Mouse (Mus musculus) right cerebral cortex, adult 2 months (tissue): ENCODE results near the gene Pcsk4.
A peak's percentile ranks its signal among the peaks of the same experiment; 100 is the strongest.
"Not testable (repeated sequence)": the region's sequence is repeated elsewhere in the genome, so short reads cannot be mapped to it uniquely, and the experiment has no call there.

Experiments used
- DNase-seq, 2 experiments: peaks; one replicate each; pipeline ENCODE4 v3.0.0; 2021 to 2022; ENCODE audit warnings: low spot score in 2 of 2

Pcsk4 gene

DNA sequence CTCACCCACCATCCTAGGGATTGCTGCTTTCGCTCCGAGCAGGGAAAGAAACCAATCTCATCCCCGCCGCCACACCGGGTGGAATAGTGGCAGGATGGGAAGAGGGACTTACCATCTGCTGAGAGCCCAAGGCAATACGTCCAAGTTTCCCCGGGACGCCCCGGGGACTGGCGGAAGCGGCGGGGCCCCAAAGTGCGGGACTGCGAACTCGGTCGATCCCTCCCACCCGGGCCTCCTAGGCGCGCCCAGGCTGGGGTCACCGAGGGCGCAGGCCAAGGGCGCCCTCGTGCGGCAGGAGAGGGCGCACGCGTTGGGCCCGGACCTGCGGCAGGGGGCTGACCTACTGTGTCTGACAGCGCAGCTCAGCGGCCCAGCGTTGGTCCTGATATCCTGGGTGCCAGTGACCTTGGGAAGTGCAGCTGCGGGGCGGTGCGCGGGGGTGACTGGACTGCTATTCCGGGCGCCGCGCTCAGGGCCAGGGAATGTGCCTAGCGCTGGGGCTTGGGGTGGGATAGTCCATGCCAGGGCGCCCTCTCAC lies 19.0 kb upstream of the Pcsk4 start, which contains the start of gene Adamtsl5:
Gene Adamtsl5 (minus strand): TSS at position 169 of the 538 bp plus-strand sequence.
- no peak for DNase-seq

DNA sequence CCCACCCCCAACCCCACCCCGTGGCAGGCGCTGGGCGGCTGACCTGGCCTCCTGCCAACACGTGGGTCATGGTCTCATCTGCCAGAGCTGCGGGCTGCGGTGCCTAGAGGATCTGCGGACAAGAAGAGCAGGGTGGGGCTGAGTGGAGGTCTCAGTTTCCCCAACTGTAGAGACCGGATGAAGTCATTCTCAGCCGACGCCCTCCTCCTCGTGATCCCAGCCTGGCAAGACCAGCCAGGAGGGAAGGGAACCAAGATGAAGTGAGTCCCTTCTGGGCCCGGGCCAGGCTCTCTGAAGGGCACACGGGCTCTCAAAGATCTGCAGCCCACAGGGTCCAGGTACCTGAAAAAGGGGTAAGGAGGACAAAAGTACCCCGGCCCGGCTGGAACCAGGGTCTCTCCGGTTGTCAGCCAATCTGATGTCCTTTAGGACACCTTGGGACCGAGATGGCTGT lies 18.2 kb upstream of the Pcsk4 start:
- DNase-seq, result no peak

DNA sequence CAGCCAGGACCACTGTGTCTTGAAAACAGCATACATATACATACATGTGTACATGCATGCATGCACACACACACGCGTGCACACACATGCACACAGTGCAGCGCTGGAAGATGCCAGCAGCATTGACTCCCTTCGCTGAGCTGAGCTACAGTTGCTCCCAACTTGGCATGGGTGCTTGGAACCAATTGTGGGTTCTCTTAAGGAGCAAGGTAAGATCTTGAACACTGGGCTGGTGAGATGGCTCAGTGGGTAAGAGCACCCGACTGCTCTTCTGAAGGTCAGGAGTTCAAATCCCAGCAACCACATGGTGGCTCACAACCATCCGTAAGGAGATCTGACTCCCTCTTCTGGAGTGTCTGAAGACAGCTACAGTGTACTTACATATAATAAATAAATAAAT lies 16.6 kb upstream of the Pcsk4 start:
- not testable (repeated sequence) for DNase-seq

DNA sequence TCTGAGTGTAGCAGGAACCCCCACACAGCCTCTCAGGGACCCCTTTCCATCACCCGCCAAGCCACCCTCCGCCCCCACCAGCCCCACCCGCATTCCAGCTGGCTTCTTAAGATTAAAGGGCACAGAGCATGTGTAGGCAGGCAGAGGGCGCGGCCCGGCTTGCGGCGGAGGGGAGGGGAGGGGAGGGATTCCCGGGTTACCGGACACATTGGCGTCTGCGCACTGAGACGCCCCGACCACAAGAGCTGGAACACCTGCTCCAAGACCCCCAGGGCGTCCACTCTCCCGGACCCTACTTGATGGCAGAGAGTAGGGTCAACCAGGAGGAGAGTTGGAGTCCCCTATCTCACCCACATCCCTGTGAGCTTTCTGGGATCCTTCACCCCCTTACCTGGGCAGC lies 15.8 kb upstream of the Pcsk4 start:
- no peak for DNase-seq

DNA sequence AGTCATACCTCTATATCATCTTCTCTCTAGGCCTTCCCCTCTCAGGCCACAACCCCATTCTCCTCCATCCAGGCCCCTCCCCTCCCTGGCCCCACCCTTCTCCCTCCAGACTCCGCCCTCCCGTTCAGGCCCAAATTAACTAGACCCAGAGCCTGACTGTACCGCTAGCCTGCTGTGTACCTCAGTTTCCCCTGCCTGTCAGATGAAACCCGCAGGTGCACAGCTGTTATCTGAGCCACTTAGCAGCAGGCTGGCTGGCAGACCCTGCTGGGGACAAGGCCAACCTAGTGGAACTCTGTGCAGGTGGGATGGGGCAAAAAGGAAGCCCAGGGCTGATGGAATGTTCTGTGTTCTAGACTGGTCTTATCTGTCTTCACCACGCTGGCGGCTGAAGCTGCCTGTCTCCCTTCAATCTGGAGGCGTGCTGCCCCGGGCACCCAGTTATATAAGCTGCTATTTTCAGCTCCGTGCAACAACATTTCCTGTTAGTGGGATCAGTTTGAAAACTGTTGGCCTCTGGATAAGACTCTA lies 14.9 kb upstream of the Pcsk4 start:
- DNase-seq, result peak in 1 of 2 experiments; percentile 55

DNA sequence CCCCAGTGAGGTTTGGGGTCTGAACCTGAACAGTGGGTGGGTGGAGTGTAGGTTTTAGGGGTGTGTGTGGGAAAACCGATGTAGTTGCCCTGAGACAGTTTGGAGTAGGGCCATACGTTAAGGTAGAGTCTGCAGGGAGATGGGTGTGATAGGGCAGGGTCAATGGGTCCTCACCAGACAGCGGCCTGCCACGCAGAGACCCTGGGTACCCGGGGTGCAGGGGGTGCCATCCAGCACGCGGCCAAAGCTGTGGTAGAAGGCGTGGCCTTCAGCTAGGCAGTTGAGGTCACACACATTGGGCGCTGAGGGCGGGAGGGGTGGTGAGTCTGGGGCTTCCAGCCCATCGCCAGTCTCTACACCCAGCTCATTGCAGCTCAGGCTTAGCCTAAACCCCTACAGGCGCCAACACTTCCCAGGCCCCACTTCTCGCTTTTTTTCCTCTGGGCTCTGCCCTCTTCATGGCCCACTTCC lies 14.2 kb upstream of the Pcsk4 start:
- no peak for DNase-seq

DNA sequence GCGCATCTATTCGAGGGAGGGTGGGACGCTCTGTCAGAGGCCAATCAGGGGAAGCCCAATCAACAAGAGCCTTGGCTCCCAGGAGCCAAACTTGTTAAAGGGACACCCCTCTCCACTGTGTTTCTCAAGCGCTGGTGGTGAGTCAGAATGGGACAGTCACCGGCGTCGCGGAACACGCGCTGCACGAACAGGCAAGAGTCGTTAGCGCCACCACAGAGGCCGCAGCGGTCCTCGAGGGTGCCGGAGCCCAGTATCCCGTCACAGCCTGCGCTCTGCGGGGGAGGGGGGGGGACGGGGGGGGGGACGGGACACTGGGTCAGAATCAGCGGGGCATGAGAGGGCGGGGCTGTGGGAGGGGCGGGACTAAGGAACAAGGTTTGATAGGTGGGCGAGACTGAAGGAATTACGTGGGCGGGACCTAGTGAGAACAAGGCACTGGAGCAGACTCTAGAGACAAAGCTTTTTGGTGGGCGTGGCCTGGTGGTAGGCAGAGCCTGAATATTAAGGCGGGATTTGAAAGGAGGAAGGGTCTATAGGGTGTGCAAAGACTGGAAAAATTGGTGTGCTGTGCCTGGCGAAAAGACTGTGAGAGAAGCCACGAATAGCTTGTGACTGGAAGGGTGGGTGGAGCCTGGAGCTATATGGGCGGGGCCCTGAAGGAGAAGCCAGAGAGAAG lies 13.6 kb upstream of the Pcsk4 start:
- DNase-seq, result peak in 1 of 2 experiments; percentile 50

DNA sequence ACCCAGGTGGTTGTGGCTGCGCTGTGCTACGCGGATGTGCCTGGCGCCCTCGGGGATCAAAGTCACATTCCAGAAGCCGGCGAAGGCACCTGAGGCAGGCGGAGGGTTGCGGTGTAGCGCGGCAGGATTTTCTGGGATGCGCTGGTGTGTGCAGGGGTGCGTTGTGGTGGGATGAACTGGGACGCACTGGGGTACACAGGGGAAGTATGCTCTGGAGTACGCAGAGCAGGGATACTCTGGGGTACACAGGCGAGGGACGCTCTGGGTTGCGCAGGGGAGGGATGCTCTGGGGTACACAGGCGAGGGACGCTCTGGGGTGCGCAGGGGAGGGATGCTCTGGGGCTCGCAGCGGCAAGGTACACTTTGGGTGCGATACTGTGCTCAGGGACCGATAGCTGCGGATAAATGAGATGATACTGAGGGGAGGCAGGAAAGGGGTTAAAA lies 13.0 kb upstream of the Pcsk4 start:
- no peak for DNase-seq

DNA sequence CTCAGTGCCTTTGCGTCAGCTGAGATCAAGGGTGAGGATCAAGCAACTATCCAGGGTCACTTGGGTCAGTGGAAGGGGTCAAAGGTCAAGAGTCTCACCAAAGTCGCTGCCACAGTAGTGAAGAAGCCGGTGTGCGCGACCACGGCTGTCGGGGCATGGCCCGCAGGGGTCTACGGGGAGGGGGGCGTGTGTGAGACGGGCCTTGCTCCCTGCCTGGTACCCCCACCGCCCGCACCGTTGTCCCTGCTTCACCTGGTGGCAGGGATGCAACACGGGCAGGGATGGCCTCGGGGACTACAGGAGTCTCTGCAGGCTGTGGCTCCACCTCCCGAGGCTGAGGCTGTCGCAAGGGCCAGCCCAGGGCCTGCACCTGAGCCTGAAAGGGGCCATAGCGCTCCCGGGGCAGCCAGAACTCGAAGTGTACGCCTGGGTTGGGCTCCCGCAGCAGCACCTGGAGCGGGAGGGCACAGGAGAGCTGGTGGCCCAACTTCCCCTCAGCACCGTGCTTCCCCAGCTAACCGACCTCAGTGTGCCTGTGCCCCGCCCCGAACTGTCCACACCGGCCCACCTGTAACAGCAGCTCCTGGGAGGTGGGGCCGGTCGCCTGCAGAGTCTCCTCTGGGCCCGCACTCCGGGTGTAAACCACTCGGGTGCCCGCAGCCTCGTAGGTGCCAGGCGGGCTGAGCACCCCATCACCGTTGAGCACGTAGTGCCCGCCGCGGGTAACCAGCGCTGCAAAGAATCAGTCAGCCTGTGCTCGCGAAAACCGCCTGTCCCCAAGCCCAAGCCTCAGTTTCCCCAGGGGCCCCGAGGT lies 12.4 kb upstream of the Pcsk4 start:
- no peak for DNase-seq

DNA sequence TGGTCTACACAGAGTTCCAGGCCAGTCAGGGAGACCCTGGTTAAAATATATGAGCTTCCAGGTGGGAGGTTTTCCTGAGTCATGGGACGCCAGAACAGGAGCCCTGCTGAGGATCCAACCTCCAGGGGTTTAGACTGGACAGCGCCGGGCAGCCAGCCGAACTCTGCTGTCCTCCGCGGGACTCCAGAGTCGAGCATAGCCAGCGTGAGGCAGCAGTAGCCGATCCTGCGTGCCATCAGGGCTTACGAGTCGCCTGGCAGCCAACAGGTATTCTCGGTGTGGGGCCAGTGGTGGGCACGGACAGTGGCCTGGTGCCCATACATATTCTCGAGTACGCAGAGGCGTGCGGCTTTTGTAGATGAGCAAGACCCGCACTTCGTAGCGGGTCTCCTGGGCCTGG lies 11.7 kb upstream of the Pcsk4 start:
- DNase-seq, result no peak

DNA sequence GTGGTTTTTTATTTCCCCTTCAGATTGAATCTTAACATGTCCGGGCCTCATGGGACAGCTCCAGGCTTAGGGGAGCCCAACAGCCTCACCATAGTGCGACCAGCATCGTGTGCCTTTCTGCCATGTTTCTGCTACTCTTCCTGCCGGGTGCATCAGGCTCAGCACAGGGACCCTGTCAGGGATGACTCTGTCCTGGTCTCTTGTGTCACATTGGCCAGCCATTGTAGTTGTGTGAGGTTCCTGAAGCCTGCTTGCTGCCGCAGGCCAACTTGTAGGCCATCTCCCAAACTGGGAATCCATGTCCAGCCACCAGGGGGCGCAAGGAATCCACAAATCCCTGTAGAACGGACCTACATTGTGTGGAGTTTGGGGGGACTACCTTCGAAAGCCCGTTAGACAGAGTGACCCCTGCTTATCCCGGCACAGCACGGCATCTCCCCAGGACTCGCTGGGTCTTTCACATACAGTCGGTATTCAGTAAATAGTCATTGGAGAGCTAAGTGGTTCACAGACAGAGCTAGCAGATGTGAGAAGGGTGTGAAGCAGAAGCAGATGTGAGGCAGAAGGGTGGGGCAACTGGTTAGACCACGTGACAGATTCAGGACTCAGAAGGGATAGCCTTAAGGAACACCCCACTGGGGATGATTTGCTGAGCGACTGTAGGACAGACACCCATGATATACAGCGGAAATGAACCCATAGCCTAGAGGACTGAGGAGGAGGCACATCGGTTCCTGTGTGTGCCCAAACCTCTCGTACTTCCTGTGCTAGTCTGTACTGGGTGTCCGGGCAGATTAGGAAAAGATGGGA lies 10.8 kb upstream of the Pcsk4 start:
- peak; percentile 90 to 91 for DNase-seq

DNA sequence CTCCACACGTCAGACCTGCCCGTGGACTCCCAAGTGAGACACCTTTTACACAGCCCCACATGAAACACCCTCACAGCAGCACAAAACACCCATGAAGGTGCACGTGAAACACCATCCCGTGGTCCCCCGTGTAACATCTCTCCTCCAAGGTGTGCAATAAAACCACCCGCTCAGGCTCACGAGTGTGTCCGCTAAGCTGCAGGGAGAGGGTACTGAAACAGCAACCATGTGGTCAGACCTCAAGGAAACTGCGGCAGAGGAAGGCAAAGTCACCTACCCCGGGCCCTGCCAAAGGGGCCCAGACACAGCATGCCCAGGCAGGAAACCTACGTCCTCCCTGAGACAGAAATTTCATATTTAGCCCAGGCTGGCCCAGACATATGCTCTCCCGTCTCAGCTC lies 7.0 kb upstream of the Pcsk4 start:
- DNase-seq, result no peak

DNA sequence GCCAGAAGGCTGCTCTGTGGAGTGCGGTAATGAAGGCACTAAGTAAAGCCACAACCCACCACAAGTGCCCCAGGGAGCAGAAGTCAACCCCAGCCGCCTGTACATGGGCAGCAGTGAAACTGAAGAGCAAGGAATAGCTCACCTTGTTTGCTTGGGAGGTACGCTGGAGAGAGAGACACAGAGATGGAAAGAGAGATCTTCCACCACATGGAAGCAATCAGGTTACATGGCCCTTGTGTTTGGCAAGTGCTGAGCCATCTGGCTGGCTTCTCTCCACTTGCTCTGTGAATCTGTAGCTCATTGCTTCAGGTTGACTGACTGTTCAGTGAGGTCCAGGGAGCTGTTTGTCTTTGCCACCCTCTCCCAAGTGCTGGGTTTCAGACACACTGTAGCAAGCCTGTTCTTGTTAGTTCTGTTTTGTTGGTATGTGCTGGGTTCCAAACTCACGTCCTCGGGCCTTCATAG lies 3.3 kb upstream of the Pcsk4 start:
- no peak for DNase-seq

DNA sequence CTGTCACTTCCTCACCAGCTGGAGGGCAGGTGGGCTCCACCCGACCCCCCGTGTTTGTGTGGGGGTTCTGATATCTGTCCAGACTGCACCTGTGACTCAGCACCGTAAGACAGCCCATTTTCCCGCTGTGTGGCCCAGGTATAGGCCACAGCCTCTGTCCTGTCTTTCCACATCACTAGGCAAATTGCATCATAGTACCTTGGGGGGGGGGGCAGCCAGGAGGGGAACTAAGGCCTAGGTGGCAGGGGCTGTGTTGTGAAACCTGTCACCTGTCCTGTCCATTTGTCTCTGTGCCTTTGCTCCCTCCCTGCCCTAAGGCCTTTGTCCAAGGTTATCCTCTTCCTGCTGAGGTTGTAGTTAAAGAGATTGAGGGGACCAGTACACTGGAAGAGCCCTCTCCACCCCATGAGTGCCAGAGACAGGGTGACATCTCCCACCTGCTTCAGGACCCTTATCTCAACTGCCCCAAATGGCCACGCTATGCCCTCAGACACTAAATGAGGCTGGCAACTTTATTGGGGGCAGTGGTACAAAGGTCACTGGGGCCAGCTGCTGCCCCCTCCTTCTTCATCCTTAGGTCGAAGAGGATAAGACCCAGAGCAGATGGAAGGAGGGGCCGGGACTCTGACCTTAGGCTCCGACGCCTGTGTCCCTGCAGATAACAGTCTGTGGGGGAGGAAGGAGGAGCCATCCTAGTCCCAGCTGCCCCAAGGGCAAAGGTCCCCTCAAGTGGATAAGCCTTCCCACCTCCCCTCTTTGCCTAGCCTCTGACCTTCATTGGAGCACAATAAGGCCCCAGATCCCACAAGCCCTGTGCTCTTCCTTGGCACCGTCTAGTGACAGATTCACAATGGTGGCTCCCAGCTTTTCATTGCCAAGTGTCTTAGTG lies 2.6 kb upstream of the Pcsk4 start:
- DNase-seq, result no peak

DNA sequence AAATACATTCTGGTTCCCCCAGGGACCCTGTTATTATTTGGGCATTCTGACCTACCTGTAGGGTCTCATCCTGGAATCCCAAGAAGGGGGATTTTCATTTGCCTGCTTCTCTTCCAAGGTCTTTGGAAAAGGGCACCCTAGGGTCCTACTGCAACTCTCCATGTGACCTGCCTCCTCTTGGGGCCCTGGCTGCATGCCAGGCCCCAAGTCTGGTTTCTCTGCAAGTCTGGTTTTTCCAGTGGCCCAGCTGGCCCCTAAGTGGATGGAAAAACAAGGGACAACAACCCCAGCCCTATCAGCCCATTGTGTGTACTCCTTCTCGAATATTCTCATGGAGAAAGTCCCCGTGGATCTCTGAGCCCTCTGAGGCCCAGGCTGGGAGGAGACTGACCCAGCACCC lies 1.6 kb upstream of the Pcsk4 start:
- no peak for DNase-seq

DNA sequence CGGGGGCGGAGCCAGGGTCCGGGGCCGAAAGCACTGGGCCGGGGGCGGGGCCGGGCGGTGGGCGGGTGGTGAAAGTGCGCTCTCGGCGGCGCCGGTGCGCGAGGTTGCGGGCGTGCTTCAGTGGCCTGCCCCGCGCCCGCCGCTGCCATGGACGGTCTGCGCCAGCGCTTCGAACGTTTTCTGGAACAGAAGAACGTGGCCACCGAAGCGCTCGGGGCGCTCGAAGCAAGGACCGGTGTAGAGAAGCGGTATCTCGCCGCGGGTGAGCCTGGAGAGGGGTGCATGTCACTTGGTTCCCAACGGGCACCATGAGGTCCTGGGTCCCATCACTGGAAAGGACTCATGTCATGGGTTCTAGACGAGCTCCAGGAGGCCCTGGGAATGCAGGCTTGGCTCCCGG lies 786 bp upstream of the Pcsk4 start:
- DNase-seq, result no peak

DNA sequence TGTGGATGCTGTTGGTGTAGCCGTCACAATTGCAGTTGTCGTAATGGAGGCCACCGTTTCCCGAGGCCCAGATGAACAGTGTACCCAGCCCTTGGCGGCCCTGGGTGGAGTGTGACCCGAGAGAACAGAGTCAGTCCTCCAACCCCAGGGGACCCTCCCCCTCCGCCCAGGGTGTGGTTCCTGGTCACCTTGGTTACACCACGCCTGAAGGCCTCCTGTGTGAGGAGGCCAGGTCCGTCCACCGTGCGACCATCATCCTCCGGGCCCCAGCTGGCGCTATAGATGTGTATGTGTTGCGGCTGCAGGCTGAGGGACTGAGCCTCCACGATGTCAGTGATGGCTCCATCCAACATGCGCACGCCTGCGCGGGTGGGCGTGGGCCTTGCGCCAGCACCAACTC lies 4.3 kb downstream of the Pcsk4 start:
- DNase-seq, result no peak

DNA sequence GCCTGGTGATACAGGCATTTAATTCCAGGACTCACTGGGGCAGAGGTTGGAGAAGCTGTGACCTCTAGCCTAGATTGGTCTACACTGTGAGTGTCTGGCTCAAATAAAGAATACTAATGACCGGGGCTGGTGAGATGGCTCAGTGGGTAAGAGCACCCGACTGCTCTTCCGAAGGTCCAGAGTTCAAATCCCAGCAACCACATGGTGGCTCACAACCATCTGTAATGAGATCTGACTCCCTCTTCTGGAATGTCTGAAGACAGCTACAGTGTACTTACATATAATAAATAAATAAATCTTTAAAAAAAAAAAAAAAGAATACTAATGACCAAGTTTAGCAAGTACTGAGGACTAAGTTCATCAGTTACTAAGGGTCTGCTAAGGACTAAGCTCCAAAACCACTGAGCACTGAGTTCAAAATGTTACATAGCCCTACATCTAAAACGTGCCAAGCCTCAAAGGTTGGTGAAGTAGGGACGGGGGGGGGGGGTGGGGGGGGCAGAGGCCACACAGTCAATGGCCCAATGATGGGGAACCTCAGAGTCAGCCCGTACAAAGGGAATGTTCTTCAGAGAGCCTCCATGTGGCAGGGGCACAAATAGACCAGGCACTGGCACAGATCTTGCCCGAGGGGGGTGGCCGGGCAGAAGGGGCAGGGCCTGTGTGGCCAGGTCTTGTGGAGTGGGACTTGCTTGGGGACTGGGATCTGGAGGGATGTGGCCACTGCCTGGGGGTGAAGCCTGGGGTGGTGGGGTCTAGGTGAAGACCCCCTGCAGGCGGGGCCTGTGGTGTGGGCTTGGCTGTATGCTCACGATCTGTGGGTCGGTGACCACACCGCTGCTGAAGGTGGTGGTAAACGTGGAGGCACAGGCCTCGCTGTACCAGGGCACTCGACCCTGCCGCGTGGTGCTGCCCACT lies 4.9 kb downstream of the Pcsk4 start:
- no peak for DNase-seq
